Mouse (Mus musculus) urinary bladder, postnatal 14 days (tissue): ENCODE data around the gene St6galnac4.

Experiments
- DNase-seq: peaks from one replicate; pipeline ENCODE4 v3.0.0; 2021; ENCODE audit warnings: low spot score

Gene St6galnac4

GRCm38 (mm10) chr2:32570698-32571494, 16.0 kb upstream of the St6galnac4 start, which contains the start of gene Dpm2:
Gene Dpm2, plus strand, starts transcription at chr2:32570858.
- DNase-seq = peak; percentile 91

DNA sequence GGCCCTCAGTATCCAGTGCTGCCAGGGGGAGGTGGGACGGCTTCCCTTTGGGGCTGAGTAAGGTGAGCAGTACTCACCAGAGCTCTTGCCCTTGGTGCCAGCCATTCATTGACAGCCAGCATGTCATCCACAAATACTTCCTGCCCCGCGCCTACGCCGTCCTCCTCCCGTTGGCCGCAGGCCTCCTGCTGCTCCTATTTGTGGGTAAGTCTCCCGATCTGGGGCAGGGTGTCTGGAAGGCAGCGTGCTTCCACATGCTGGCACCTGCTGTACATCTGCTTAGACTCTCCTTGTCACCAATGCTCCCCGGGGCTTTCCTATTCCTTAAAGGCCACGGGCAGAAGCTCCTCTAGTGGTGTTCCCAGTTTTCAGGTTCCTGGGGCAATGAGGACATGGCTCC, 14.7 kb upstream of the St6galnac4 start:
- no peak for DNase-seq

DNA sequence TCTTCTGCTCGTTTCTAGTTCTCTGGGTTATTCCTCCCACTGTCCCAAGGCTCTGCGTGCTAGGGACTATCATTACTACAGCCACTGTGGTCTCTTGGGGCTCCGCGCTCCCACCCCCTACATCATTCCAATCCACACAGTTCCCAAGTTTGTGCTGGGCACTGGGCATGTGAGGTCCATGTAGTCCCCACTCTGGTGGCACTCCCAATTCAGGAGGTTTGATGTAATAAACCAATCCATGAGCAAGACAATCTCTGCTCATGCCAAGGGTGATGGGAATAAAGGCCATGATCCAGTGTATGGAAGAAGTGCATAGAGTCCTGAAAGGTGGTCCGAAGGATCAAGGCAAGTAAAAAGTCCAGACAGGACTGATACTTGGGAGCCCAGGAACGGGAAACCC, 12.4 kb upstream of the St6galnac4 start, which contains the start of gene Pip5kl1:
TSS of gene Pip5kl1 (plus strand) at position 301 of the 400 bp plus-strand sequence.
- no peak for DNase-seq

GRCm38 (mm10) chr2:32574901-32575585, 11.9 kb upstream of the St6galnac4 start:
- DNase-seq = peak; percentile 45

DNA sequence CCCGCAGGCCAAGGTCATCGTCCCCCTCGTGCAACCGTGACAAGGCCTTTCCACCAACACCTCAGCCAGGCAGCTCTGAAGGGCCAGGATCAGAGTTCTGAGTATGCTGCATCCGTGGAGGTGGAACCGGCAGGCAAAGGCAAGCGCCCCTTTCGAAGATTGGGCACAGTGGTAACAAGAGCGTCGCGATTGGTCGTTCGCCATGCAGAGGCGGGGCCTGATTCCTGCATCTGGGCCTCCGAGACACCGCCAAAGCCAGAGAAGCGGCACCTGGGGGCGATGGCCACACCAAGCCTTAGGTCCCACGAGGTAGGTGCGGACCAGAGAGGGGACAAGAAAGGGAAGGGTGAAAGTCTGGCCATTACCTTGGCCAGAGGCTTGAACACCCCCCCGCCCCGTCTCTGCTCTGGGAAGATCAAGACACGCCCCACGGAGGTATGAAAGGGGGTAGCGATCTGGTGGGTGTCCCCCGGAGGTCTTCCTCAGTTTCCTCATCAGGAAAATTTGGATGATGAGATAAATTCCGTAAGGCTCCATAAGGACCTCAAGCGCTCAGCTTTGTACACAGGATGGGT, 11.2 kb upstream of the St6galnac4 start, which contains the start of gene 9430097D07Rik:
TSS of gene 9430097D07Rik (minus strand) at position 99 of the 575 bp plus-strand sequence.
- DNase-seq = no peak

- DNase-seq = no peak
Measured at GRCm38 (mm10) chr2:32576532-32576931, 10.4 kb upstream of the St6galnac4 start.

DNA sequence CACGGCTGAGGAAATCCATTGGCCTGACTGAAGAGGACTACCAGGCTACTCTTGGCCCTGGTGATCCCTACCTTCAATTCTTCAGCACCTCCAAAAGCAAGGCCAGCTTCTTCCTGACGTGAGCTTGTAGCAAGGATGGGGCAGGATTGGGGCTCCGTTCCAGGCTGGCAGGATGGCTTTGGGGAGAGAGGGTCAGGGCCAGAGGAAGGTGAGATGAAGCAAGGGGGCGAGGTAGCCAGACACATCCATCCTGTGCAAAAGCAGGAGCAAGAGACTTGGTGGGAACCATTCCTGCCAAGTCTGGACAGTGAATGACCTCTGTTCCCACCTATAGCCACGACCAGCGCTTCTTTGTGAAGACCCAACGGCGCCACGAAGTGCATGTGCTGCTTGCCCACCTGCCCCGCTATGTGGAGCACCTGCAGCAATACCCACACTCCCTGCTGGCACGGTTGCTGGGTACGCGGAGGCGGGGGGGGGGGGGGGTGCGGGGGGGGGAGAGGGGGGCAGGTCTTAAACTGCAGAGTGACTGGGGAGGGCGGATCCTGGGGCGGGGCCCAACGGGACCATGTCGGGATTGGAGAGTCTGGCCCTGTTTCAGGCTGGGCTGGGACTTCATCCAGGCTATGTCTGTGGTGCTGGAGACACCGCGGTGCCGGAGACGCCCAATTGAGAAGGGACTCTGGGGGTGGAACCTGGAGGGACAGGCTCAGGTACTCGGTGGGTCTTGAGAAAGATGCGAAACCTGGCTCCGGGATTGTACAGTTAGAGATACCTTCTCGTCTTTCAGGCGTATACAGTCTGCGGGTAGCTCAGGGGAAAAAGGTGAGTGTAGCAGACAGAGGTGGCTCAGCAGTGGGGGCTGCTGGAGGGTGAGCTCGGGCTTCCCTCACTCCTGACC, 8.5 kb upstream of the St6galnac4 start:
- DNase-seq = peak; percentile 49

DNA sequence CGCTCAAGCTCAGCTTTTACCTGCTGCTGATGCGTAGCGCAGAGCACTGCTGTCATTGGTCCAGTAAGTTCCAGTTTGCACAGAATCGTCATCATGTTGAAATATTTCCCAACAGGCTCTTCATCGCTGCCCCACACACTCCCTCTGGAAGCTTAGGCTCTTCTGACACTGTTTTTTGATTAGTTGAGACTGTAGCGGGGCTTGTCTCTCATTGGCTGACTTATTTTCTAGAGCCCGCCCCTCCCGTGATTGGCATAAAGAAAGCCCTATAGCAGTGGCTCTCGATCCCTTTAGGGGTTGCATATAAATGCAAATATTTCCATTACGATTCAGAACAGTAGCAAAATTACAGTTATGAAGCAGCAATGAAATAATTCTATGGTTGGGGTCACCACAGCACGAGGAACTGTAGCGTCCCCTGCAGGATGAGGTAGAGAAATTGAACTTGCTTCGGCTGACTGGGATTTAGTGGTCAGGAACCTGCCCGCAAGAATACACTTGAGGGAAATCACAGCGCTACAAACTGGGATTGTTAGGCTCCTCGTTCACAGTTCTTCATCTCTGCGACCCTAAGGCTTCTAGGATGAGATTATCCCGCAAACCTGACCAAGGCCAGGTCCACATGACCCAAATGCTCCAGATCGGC, 5.3 kb upstream of the St6galnac4 start:
- no peak for DNase-seq

DNA sequence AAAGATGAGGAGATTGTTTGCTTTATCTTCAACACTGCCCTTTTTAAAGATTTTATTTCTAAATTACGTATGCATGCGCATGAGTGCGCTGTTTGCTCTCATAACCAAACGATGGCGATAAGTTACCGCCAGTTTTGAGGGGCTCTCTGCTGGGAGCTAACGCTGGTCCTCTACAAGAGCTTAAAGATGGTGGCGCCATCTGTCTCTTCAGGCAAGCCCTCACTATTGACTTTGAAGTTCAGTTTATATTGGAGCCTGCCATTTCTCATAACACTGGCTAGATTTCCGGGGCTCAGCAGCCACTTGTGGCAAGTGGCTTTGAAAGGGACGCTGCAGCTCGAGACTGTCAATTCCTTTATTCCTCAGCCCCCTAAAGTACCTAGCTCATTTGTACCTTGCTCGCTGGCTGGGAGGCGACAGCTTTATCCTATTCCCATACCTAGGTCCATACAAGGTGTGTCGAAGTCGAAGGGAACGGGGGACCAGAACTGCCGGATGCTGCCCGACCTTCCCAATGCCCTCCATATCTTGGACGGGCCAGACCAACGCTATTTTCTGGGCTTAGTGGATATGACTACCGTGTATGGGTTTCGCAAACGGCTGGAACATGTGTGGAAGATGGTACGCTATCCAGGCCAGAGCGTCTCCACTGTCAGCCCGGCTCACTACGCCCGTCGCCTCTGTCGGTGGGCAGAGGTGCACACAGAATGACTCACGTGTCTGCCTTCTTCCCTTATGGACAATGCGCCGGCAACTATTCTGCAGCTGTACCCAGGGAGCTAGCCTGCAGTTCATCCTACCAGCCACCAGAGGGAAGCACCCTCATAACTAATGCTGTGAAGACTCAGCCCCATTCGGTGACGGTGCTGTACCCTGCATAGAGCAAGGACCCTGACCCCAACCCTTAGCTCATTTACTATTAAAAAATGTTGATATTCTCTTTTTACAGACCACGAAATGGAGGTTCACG, 3.8 kb upstream of the St6galnac4 start:
- DNase-seq = peak; percentile 81

DNA sequence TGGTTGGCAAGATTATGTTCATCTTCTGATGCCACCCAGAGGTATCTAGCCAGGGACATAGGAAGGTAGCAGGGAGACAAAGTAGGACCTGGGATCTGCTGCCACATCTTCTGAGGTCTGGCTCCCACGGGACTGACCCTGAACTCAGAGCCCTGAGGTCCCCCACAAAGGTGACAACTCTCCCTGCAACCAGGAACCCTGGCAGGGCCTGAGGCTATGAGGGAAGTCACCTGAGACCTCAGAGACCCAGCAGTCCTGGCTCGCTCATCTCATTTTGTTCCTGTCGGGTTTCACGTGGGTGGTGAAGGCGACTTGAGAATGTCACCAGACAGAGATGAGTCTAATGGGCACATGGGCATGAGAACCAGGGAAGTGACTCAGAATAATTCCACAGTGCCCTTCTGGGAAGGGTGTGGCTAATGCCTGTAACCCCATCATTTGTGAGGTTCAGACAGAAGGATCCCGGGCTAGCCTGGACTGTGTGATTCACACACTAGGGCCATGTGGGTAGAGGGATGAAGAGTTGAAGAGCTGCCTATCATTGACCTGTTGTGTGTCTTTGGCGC, 1.7 kb upstream of the St6galnac4 start:
- no peak for DNase-seq

DNA sequence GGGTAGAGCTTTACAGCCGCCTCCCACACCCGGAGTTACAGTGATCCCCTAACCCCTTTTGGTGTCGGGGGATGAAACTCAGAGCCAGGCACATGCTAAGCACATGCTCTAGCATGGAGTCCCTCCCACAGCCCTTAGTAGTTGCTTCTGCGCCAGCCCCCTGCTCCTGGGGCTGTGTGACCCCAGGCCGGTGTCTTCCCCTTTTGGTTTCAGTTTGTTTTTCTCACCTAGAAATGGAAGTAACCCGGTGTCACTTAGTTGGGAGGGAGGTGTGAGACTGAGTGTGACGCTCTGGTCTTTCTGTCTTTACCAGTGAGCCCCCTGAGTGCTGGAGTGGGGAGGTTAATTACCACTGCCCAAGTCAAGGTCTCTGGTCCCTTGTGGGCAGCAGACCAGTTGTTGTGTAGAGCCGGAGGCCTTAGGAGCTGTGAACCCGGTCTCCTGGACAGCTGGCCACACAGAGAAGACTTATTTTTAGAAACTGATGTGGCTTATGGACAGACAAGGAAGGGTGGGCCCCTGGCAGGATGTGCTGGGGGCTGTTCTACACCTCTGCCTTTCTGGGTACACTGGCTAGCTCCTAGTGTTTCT, 931 bp downstream of the St6galnac4 start:
- DNase-seq = no peak

GRCm38 (mm10) chr2:32589213-32589795, 2.4 kb downstream of the St6galnac4 start:
- DNase-seq = no peak

GRCm38 (mm10) chr2:32590224-32590623, 3.3 kb downstream of the St6galnac4 start:
- DNase-seq = no peak

GRCm38 (mm10) chr2:32591249-32591648, 4.4 kb downstream of the St6galnac4 start:
- DNase-seq = no peak

GRCm38 (mm10) chr2:32596725-32597124, 9.8 kb downstream of the St6galnac4 start:
- DNase-seq = no peak

- DNase-seq = no peak
Measured at GRCm38 (mm10) chr2:32597248-32597647, 10.4 kb downstream of the St6galnac4 start.

DNA sequence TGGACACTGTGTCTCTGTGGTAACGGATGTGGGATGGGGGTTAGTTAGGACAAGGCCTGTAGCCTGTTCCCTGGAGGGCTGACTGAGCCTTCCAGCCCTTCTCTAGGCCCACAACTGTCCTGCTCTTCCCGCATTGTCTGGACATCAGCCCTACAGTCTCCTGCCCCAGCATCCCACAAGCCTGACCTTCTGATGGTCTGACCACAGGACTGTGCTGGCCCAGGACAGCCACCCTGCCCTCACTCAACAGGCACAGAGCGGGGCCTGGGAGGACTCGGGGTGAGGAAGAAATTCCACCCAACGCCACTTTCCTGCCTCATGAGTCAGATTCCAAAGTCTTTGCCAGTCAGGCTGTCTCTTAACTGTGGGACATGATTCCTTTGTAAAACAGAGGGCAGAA, 10.8 kb downstream of the St6galnac4 start:
- no peak for DNase-seq

DNA sequence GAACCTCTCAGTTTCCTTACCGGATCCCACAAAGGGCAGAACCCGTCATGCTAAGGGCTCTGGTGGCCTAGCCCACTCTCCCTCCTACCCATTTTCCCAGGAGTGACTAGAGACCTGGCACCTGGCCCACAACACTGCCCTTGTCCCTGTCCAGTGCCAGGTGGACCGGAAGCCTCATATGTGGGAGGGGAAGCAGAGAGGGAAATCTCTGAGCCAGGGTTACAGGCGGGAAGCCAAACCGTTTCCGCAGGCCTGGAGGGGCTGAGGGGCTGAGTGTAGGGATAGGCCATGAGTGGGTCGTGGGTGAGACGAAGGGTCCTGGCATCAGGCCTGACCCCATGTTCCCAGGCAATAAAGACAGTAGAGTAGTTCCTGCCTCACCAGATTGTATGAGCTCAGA, 11.6 kb downstream of the St6galnac4 start:
- DNase-seq = no peak

GRCm38 (mm10) chr2:32599409-32599808, 12.5 kb downstream of the St6galnac4 start, which contains the start of gene St6galnac6:
Gene St6galnac6, plus strand, starts transcription at chr2:32599709.
- DNase-seq = no peak
